Mouse (Mus musculus) skeletal muscle tissue, postnatal 0 days (tissue): ENCODE measurements around the gene Adprm. TPM values are rescaled to one million over a fixed set of nuclear protein-coding genes. Genes with fewer than 3 reads are reported as not detected.

Source experiments
- microRNA-seq, 2 experiments: library from miRNA; unstranded; fragments of <30 nt; microRNA quantifications; one replicate each; pipeline ENCODE4; 2016
- polyA plus RNA-seq: library from polyadenylated mRNA; unstranded; fragments of >200 nt; fragmentation: Nextera tagmentation; extraction: Ambion mirVana; gene quantifications from 2 replicates; pipeline ENCODE4 v1.2.1, GENCODE M21; 2015

The Adprm gene
- 16.1 and 17.6 TPM in 2 replicates for polyA plus RNA-seq

DNA sequence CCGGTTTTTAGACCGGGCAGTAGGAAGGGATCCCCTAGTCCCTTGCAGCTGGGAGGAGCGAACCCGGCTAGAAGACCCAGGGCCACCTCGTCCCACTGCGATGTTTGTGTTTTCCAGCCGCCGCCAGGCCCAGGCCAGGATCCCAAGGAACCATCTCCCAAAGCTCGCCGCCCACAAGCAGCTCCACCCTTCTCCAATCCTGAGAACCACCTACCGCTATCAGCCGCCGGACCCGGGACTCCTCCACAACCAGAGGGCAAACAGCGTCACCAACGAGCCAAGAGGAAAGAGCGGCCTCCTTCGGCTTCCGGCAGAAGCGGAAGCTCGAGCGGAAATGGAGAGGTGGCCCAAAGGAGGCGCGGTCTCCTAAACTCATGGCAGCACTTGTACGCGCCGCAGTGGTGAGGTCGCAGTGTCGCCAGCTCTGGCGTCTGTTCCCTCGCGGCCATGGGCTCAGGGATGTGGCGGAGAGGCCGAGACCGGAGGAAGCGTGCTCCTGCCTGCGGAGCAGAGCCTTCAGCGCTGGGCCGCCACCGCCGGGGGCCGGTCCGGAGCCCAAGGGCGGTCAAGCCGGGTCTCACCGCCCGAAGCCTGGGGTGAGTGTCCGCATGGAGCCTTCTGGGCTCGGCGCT, at the start of gene Adprm, which contains the start of gene Sco1:
TSS of gene Adprm (minus strand) at position 274 of the 632 bp plus-strand sequence.
TSS of gene Sco1 (plus strand) at position 350 of the 632 bp plus-strand sequence.

DNA sequence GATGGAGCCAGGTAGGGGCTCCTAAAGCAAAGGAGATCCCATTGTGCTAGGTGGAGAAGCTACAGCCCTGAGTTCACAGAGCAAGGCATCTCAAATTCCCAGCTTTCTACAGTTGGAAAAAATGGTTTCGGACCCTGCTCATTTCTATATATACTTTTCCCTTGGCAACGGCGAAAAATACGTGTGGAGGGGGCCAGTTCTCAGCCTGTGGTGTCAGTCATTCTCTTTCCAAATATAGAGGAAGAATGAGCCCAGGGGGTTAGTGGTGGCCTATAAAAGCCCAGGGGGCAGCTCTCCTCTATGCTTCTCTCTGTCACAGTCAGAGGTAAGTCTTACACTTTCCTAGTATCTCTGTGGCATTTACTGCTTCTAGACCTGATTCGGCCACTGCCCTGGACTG, 25.6 kb upstream of the Adprm start, which contains the start of gene Myh3:
TSS of gene Myh3 (plus strand) at position 301 of the 400 bp plus-strand sequence.

DNA sequence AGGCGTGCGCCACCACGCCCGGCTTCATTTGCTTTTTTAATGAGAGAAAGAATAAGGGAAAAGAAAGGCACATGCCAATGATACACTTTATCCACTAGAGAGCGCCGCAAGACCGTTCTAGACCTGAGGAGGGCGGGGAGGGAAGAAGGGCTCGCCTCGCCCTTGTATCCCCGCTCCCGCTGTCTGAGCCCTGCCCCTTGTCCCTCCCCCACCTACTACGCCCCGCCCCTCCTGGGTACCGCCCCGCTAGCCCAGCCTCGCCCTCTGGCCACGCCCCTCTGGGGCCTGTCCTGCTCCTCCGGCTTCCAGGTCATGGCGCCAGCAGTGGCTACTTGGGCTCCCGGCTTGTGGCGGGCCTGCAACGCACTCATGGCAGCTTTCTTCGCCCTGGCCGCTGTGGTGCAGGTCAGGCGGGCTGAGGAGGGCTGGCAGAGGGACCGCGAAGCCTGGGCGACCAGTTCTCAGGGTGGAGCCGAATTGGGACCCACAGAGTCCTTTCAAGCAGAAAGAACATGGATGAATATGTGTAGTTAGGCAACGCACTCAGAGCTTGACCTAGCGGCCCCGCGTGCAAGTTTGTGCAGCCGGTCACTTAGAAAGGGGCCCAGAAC, 27.4 kb downstream of the Adprm start, which contains the start of gene Tmem220:
TSS of gene Tmem220 (plus strand) at position 288 of the 611 bp plus-strand sequence.

Small RNA genes within 50 kb of the gene (microRNA-seq; reads per million reads assigned to microRNA genes)
- 30.8 to 32.2 reads per million in 2 experiments for gene Mir6923

Other genes with a start within 250 kb of the Adprm start
- 0.02 TPM in 1 of 2 replicates, not detected in the other for gene Pirt, start 140.6 kb downstream of the Adprm start, polyA plus RNA-seq
- not detected in 2 replicates for gene Tmem238l, start 96.0 kb downstream of the Adprm start, polyA plus RNA-seq
- gene Tmem220, start 27.4 kb downstream of the Adprm start, polyA plus RNA-seq, result 2.0 and 2.2 TPM in 2 replicates
- gene Sco1, start 76 bp upstream of the Adprm start, polyA plus RNA-seq, result 13.8 and 14.1 TPM in 2 replicates
- 576 and 700 TPM in 2 replicates for gene Myh3, start 25.7 kb upstream of the Adprm start, polyA plus RNA-seq
- 9.2 TPM in 2 replicates for gene Myh2, start 118.4 kb upstream of the Adprm start, polyA plus RNA-seq
- 23.4 and 29.1 TPM in 2 replicates for gene Myh1, start 147.5 kb upstream of the Adprm start, polyA plus RNA-seq
- 15.9 and 21.4 TPM in 2 replicates for gene Myh4, start 185.4 kb upstream of the Adprm start, polyA plus RNA-seq
- 4,587 and 6,308 TPM in 2 replicates for gene Myh8, start 224.5 kb upstream of the Adprm start, polyA plus RNA-seq